Mouse (Mus musculus) right cerebral cortex, postnatal 36 days (tissue): Measurements from ENCODE around the gene Xkr7.

Experiments
- DNase-seq, 2 experiments: peaks; one replicate each; pipeline ENCODE4 v3.0.0; 2022; ENCODE audit warnings: low spot score in 2 of 2, mixed read lengths in 1 of 2

The Xkr7 gene

GRCm38 (mm10) chr2:153032973-153033372, 1.3 kb downstream of the Xkr7 start:
- no peak for DNase-seq

DNA sequence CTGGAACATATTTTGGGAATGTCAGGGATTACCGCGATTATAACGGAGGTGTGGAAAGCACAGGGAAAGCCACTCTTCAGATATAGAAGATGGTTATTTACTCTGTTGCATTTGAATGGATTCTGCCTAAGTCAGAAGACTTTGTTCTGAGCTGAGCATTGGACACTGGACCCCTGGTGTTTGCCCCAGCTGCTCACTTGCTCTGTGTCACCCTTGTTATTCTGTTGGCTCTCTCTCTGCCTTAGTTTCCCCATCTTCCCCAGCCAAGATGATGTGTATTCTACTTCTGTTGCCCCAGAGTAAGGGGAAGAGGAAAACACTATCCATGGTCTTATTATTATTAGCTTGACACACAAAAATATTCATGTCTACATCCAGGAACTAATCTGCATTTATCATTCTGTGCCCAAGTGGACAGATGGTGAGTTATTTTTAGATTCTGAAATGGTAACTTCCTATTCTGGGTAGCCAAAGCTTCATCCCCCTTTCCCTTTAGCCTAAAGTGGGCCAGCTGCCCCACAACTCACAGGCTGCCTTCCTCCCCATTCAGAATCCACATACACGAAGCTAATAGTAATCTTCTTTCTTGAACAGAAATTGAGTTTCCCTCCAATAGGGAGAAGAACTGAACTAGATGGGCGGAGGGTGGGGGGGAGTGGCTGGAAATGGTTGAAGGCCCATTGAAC, 2.0 kb downstream of the Xkr7 start:
- DNase-seq: no peak

DNA sequence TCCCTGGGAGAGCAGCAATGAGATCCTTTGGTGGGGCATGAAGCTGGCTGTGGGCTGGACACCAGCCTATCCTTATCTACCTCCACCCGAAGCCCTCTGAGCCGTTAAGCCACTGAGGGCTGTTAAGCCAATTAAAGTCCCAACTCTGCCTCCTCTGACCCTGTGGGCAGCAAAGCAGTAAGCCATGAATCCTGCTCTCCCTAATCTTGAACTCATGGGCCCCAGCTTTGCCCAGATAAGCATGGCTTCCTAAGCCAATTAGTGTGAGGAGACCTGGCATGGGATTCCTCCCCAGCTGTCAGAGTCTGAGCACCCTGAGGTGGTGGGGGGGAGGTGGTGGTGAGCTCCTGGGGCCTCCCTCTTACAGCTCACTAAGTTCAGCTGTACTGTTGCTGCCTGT, 5.0 kb downstream of the Xkr7 start:
- DNase-seq: no peak

- DNase-seq: peak in 1 of 2 experiments; percentile 15
These were observed 12.2 kb downstream of the Xkr7 start for GRCm38 (mm10) chr2:153043886-153044285.

GRCm38 (mm10) chr2:153045884-153046299, 14.2 kb downstream of the Xkr7 start:
- peak; percentile 55 to 62 for DNase-seq

DNA sequence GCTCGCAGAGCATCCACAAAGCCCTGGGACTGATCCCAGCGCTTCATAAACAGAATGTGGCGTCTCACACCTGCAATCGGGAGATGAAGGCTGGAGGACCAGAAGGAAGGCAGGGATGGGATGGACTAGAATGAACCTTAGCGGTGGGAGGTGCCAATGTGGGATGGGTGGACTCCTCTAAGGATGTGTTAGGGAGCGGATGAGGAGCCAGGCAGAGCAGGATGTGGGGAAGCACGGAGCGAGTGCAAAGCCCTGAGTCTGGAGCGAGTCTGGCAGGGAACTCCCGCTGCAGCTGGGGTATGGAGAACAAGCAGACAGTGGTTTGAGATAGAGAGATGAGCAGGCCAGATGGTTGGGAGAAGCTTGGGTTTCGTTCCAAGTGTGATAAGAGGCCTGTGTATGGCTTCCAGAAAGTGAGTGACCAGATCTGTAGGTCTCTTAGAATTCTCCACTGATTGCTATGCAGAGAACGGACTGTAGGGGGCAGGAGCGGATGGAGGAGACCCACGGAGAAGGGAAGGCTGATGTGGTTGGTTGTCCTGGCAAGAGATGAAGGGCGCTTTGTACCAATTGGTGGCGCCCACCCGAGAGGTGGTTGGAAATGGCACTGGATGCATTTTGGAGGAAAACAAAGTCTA, 16.3 kb downstream of the Xkr7 start:
- DNase-seq: peak; percentile 25 to 29

DNA sequence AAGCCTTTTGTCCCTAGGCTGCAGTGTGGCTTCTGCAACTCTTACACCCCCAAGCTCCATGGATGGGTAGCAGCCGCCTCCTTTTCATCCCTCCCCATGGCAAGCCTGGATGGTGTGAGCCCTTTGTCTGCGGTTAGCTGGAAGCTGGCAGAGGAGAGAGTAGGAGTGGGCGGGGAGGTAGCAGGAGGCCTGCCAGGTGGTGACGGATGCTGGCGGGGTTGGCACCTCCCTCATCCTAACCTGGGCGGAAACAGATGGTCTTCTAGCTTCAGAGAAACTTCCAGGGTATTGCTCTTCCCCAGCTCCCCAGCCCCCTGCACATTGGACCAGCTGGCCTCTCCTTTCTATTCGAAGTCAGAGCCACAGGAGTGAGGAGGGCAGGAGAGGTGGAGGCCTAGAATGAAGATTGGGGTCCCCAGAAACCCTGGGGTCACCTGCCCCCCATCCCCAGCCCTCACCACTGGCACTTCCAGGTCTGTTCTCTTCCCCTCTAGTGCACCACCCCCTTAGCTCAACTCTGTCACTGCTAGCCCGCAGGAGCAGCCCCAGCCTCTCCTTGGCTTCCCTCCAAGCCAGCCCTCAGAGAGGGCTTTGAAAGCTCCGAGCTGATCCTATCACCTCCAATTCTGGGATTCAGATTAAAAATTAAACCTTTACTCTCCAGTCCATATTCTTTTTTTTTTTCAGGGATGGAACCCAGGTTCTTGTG, 17.8 kb downstream of the Xkr7 start:
- DNase-seq: peak; percentile 43 to 55

GRCm38 (mm10) chr2:153049997-153050358, 18.3 kb downstream of the Xkr7 start:
- DNase-seq: no peak

- no peak for DNase-seq
These were observed 19.4 kb downstream of the Xkr7 start for GRCm38 (mm10) chr2:153051095-153051494.

DNA sequence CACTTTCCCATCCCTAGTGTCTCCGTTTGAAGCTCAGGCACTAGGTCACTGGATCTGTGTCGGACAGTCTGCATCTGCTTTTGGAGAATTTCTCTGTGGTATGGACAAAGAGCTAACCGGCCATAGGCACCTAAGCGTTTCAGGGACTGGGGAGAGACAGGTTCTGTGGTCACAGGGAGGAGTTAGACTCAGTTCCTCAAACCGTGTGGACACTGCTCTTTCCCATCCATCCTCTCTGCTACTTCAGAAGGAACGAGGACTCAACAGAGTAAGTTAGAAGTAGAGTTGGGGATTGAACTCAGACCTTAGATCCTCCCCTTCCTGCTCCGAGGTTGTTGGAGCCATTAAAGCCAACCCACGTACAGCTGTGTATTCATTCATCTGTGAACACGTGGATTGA, 19.9 kb downstream of the Xkr7 start:
- no peak for DNase-seq

DNA sequence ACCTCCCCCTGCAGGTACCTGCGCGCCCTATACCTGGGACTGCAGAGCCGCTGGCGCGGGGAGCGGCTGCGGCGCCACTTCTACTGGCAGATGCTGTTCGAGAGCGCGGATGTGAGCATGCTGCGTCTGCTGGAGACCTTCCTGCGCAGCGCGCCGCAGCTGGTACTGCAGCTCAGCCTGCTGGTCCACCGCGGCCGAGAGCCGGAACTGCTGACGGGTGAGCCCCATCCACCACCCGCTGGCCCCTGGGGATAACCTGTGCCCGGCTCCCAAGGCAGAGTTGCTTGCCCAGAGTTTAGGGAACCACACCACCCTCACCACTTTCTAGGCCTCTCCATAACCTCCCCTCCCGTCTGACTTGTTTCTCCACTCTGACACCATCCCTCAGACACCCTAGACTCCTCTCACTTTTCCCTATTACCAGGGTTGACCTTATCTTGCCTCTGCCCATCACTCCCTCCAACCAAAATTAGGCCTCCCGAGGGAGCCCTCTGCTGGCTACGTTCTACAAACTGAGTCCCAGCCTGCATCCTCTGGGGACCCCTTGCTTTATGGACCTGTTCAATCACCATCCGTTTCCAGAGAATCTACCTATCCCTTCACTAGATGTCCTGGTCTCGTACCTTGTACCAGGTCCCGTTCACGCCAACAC, 21.2 kb downstream of the Xkr7 start:
- no peak for DNase-seq

GRCm38 (mm10) chr2:153053896-153054295, 22.2 kb downstream of the Xkr7 start:
- DNase-seq: no peak

- no peak for DNase-seq
These were observed 23.7 kb downstream of the Xkr7 start for GRCm38 (mm10) chr2:153055270-153055920.

DNA sequence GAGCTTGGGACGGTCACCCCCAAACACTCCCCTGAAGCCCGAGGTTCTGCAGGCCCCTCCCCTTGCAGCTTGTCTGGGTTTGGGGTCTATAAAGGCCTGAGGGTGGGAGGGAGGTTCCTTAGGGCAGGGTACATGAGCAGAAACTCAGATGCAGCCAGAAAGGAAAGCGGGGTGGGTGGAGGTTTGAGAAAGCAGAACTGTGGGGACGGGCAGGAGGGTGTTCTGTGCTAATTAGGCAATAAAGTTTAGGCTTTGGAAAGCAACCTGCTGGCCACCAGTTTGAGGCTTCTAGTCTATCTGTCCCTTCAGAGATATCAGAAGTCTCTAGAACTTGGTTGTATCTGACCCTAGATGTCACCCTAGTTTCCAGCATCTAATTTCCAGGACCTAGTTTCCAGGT, 26.7 kb downstream of the Xkr7 start:
- no peak for DNase-seq

- no peak for DNase-seq
These were observed 28.6 kb downstream of the Xkr7 start for GRCm38 (mm10) chr2:153060216-153060615.

DNA sequence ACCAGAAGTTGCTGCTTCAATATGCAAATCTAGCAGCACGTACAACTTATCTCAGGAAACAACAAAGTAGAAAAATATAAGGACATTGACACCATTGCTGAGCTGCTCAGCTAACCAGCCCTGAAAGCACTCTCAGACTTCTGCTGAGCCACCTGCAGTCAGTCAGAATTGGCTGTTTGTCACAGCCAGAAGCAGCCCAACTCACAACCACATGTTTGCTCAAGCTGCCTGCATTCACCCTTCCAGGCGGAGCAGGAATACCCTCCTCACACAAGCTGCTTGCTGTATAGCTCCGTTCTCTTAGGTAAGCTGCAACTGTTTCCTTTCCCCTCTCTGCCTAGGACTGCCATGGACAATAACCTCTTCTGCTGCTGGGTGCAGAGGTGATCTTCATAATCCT, 31.7 kb downstream of the Xkr7 start:
- DNase-seq: no peak

- DNase-seq: no peak
These were observed 32.7 kb downstream of the Xkr7 start for GRCm38 (mm10) chr2:153064190-153064970.

DNA sequence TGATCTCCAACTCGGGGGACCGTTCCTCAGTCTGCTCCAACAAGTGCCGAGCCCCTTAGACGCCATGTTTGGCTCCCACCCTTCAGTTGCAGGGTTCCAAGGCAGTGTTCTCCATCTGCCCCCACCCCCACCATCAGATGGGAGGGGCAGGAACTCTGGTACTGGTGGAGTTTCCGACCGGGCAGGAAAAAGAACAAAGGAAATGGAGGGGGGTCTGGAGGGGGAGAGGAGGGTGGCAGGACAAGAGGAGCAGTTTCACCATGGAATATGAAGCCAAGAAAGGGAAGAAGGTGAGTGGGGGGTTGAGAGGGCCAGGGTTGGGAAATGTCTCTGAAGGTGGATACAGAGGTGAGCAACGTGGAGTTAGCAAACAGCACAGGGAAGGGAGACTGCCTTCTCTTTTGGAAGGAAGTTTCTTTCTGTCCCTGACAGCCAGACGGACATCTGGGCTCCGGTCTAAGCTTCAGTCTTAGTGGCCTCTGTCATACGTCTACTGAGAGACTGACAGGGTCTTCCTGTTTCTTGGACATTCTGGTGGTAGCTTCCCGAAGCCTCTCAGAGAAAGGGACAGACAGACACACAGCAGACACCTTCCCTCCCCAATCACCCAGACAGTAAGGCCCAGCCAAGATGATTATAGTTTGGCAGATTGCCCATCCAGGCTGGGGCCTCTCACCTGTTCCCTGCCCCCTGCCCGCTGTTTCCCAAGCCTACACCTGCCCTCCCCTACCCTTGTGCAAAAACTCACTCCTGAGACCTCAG, 34.3 kb downstream of the Xkr7 start, which contains the start of gene Ccm2l:
TSS of gene Ccm2l (plus strand) at position 209 of the 762 bp plus-strand sequence.
- DNase-seq: no peak

DNA sequence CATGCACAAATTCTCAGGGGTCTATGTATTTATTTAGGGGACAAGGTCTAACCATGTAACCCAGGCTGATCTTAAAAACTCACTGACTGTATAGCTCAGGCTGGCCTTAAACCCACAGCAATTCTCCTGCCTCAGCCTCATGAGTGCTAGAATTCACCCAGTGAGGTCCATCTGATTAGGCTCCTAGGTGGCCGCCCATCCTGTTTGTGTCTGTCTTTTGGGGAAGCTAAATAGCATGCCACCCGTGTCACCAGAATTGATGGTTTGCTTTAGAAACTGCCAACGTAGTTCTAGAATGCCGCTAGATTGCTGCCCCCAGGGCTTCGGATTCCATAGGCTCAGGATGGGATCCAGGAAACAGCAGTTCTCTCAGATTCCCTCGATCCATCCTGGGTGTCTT, 35.3 kb downstream of the Xkr7 start:
- DNase-seq: no peak

GRCm38 (mm10) chr2:153070762-153071490, 39.3 kb downstream of the Xkr7 start:
- no peak for DNase-seq
